Mouse (Mus musculus) Patski (cell line): ENCODE data around the gene Cyfip1. TPM values are rescaled to one million over a fixed set of nuclear protein-coding genes. Genes with fewer than 3 reads are reported as not detected.
"Not testable (repeated sequence)": the region's sequence is repeated elsewhere in the genome, so short reads cannot be mapped to it uniquely, and the experiment has no call there.

ENCODE experiments used
- ATAC-seq: fragments of 100-300 bp; one replicate; pipeline ENCODE4 v1.8.0; 2021
- CTCF ChIA-PET: fragments of 350-600 bp; sonication (Branson Sonifier 250); formaldehyde crosslinking; loops from one replicate; lab custom pipeline; 2022; ENCODE audit warnings: inconsistent platforms; lab: Charles Lee
- POLR2A ChIA-PET: fragments of 350-600 bp; sonication (Branson Sonifier 250); formaldehyde crosslinking; loops from one replicate; lab custom pipeline; 2022; ENCODE audit warnings: antibody characterized with exemption, inconsistent platforms; lab: Charles Lee
- DNase-seq: peaks from one replicate; pipeline ENCODE4 v3.0.0-alpha.2; 2011; ENCODE audit warnings: low read depth, low spot score
- H3K27me3 ChIP-seq: fragments of 371-371 bp; one replicate; pipeline ENCODE4 v1.5.1; 2021
- CTCF ChIP-seq: fragments of 100-300 bp; IDR thresholded peaks from one replicate; pipeline ENCODE4 v1.5.1; 2021
- in situ Hi-C: fragments of 300-500 bp; cut with MboI; formaldehyde crosslinking; loops from 3 replicates; pipeline ENCODE4 v1.11.1; 2018; ENCODE audit warnings: low pct_unique_long_range_greater_than_20kb, mixed read lengths
- polyA plus RNA-seq: library from polyadenylated mRNA; unstranded; gene quantifications from one replicate; pipeline ENCODE4 v1.2.3, GENCODE M21; 2021

Gene Cyfip1
- polyA plus RNA-seq, 1 experiment from 2014 or later: 81.0 TPM

- TF ChIP-seq CTCF: no peak
- ATAC-seq (no peak), DNase-seq (no peak)
- POLR2A ChIA-PET: interaction anchor here (1.2 kb wide), 2 partner anchors 8 to 28 kb away, joined by 3 to 4 read pairs; no protein-coding TSS in a partner anchor
- no peaks in the 10 kb centered on the region for H3K27me3 ChIP-seq
- CTCF ChIA-PET: interaction anchor here (1.3 to 1.4 kb wide), 2 partner anchors 10 kb away, joined by 3 to 4 read pairs; no protein-coding TSS in a partner anchor
- in situ Hi-C loops: no loop called here
Measured at GRCm38 (mm10) chr7:55889996-55890395, 48.5 kb downstream of the Cyfip1 start.

DNA sequence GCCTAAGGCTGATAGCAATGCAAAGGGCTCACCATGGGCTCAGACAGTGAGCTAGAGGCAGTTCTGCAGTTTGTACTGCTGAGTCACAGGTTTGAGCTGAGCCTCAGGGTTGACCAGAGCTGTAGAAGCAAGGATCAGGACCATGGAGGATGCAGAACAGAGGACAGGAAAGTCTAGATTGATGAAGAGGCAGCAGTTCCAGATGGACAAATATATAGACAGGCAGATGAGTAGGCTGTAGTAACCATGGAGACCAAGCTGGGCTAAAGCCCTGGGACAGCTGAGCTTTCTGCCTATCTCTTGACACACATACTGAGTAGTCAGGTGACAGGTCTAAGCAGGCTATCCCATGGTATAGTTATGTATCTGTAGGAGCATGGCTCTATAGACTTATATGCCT, 49.2 kb downstream of the Cyfip1 start:
- in situ Hi-C loops: no loop called here
- TF ChIP-seq CTCF: no peak
- ChIA-PET CTCF (interaction anchor here (1.3 to 1.4 kb wide), 2 partner anchors 9 to 11 kb away, joined by 3 to 4 read pairs; no protein-coding TSS in a partner anchor), POLR2A (interaction anchor here (1.2 kb wide), 2 partner anchors 9 to 27 kb away, joined by 3 to 4 read pairs; no protein-coding TSS in a partner anchor)
- ATAC-seq (no peak), DNase-seq (no peak)
- no peaks in the 10 kb centered on the region for H3K27me3 ChIP-seq

- TF ChIP-seq CTCF: no peak
- no peak for ATAC-seq
Measured at GRCm38 (mm10) chr7:55891797-55892196, 50.3 kb downstream of the Cyfip1 start.

DNA sequence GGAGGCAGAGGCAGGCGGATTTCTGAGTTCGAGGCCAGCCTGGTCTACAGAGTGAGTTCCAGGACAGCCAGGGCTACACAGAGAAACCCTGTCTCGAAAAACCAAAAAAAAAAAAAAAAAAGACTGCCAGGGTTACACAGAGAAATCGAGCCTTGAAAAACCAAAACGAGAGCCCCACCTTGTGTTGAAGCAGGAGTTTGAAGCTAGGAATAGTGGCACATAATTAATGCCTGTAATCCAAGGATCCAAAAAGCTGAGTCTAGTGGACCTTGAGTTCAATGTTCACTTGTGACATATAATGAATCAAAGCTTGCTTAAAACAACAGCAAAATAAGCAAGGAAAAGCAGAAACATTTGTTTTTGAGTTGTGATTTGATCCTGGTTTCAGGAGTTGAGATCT, 62.2 kb downstream of the Cyfip1 start:
- no peak for DNase-seq
- in situ Hi-C loops: no loop called here
- TF ChIP-seq CTCF: no peak
- no peaks in the 10 kb centered on the region for H3K27me3 ChIP-seq
- POLR2A ChIA-PET: no interaction called here
- CTCF ChIA-PET: no interaction called here
- ATAC-seq: no peak

More at GRCm38 (mm10) chr7:55891797-55892196, 50.3 kb downstream of the Cyfip1 start:
- POLR2A ChIA-PET: no interaction called here
- in situ Hi-C loops: no loop called here
- no peaks in the 10 kb centered on the region for H3K27me3 ChIP-seq
- no peak for DNase-seq
- CTCF ChIA-PET: no interaction called here

- H3K27me3 ChIP-seq: no peaks in the 10 kb centered on the region
- ChIA-PET CTCF (no interaction called here), POLR2A (no interaction called here)
- ATAC-seq (no peak), DNase-seq (no peak)
- peak; percentile 42 for TF ChIP-seq CTCF
- in situ Hi-C loops: no loop called here
Measured at GRCm38 (mm10) chr7:55905449-55905848, 63.9 kb downstream of the Cyfip1 start.

DNA sequence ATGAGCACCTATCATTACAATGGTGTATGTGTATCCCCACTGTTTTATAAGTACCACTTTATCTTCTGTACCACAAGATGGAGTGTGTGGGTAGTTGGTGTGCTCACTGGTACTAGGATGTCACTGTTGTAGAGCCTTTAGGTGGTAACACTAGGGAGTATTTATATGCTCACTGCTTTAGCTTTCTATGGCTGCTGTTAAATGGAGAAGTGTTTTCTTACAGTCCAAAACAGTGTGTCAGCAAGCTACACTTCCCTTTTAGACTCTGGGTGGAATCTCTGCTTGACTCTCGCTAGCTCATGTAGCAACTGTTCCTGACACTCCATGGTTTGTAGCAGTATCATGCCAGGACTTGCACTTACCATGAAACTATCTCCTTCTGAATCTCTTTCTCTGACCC, 68.0 kb downstream of the Cyfip1 start:
- no peak for DNase-seq

GRCm38 (mm10) chr7:55910356-55910755, 68.8 kb downstream of the Cyfip1 start:
- no peaks in the 10 kb centered on the region for H3K27me3 ChIP-seq
- ChIA-PET CTCF (interaction anchor here (0.8 to 1.4 kb wide), 2 partner anchors 21 to 132 kb away, joined by 3 to 4 read pairs; no protein-coding TSS in a partner anchor), POLR2A (no interaction called here)
- DNase-seq: no peak
- no peak for ATAC-seq
- in situ Hi-C loops: no loop called here
- TF ChIP-seq CTCF: no peak

More for the DNA sequence above, 68.0 kb downstream of the Cyfip1 start:
- POLR2A ChIA-PET: no interaction called here
- H3K27me3 ChIP-seq: no peaks in the 10 kb centered on the region
- in situ Hi-C loops: no loop called here
- CTCF ChIA-PET: interaction anchor here (1.4 kb wide), 1 partner anchor 22 kb away, joined by 4 read pairs; no protein-coding TSS in a partner anchor
- TF ChIP-seq CTCF: no peak
- no peak for ATAC-seq

DNA sequence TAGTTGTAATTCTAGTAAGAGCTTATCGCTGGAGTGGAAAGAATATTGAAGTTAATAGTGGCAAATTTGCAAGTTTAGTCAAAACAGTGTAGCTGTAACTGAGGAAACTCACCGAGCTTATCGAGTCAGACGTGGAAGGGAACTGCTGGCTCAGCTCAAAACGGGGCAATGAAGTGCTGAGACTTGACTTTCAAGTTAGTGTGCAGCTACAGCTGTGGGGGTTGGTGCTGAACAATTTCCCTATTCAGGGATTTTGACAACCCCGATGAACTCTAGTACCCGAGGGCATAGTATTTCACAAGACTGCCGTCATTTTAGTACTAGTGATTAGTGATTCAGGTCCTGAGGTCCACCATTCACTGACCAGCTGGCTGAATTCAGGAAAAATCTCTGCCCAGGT, 69.8 kb downstream of the Cyfip1 start:
- DNase-seq: no peak
- no peak for ATAC-seq

GRCm38 (mm10) chr7:55912118-55912517, 70.6 kb downstream of the Cyfip1 start:
- in situ Hi-C loops: no loop called here
- ChIA-PET POLR2A (no interaction called here), CTCF (no interaction called here)
- TF ChIP-seq CTCF: no peak
- ATAC-seq: no peak
- no peak for DNase-seq
- H3K27me3 ChIP-seq: no peaks in the 10 kb centered on the region

More for the DNA sequence above, 69.8 kb downstream of the Cyfip1 start:
- POLR2A ChIA-PET: no interaction called here
- H3K27me3 ChIP-seq: no peaks in the 10 kb centered on the region
- CTCF ChIA-PET: no interaction called here
- no peak for TF ChIP-seq CTCF
- in situ Hi-C loops: no loop called here

- POLR2A ChIA-PET: interaction anchor here (0.7 kb wide), 1 partner anchor 28 kb away, joined by 3 read pairs; no protein-coding TSS in a partner anchor
- in situ Hi-C loops: not testable (repeated sequence)
Measured at GRCm38 (mm10) chr7:55918365-55918764, 76.8 kb downstream of the Cyfip1 start.

DNA sequence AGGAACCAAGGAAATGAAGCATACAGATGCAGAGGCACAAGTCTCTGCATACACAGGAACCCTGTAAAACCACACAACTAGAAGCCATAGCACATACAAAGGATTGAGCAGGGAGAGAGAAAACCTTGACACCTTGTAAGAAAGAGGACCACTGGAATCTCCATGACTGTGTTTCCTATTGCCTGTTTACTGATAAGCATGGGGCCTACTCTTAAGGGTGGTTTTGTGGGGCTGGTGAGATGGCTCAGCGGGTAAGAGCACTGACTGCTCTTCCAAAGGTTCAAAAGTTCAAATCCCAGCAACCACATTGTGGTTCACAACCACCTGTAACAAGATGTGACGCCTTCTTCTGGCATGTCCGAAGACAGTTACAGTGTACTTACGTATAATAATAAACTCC, 85.7 kb downstream of the Cyfip1 start:
- in situ Hi-C loops: no loop called here
- ATAC-seq: no peak
- DNase-seq: no peak
- H3K27me3 ChIP-seq: no peaks in the 10 kb centered on the region
- ChIA-PET CTCF (no interaction called here), POLR2A (no interaction called here)
- no peak for TF ChIP-seq CTCF

More at GRCm38 (mm10) chr7:55918365-55918764, 76.8 kb downstream of the Cyfip1 start:
- ATAC-seq, H3K27me3 ChIP-seq, DNase-seq, CTCF ChIA-PET: not testable (repeated sequence)
